Comparison of ENCODE assay signal across 18 mouse cellular contexts in genomic region chr6:78370357-78370756, GRCm38 (mm10). TPM values are rescaled to one million over a fixed set of nuclear protein-coding genes. Genes with fewer than 3 reads are reported as not detected.
"Had no signal": no experiment of that assay in that cellular context is flagged by ENCODE, and none has a peak within 500 bp of the region (broad histone marks: within the 10 kb centered on the region; RNA-seq: fewer than 3 reads in every experiment).

TSS of gene Reg3b (plus strand) at chr6:78370657.

- H3K9ac ChIP-seq: liver, embryonic 14.5 days; lung, embryonic 14.5 days; midbrain, embryonic 13.5 days; midbrain, embryonic 15.5 days; neural tube, embryonic 13.5 days had no signal

- DNase-seq: lung, adult 18-20 months; lung, embryonic 14.5 days; lung, postnatal 10 days; right cerebral cortex, postnatal 14 days; spleen, adult 18-20 months; thymus, adult 2 months; thymus, postnatal 25 days; thymus, postnatal 4 days had no signal

- H3K4me1 ChIP-seq: megakaryocyte, embryonic 14.5 days; midbrain, embryonic 13.5 days; midbrain, embryonic 15.5 days; neural tube, embryonic 13.5 days had no signal

- ATAC-seq: midbrain, embryonic 13.5 days; midbrain, embryonic 15.5 days had no signal

- H3K4me3 ChIP-seq: megakaryocyte, embryonic 14.5 days; midbrain, embryonic 13.5 days; midbrain, embryonic 15.5 days; neural tube, embryonic 13.5 days had no signal

- H3K36me3 ChIP-seq: midbrain, embryonic 13.5 days; midbrain, embryonic 15.5 days; neural tube, embryonic 13.5 days had no signal

- H3K4me2 ChIP-seq: lung, embryonic 14.5 days; midbrain, embryonic 11.5 days; midbrain, embryonic 13.5 days; midbrain, embryonic 15.5 days; neural tube, embryonic 13.5 days had no signal

- H3K27ac ChIP-seq: liver, embryonic 14.5 days; macrophage; midbrain, embryonic 13.5 days; midbrain, embryonic 15.5 days; neural tube, embryonic 13.5 days had no signal

- H3K27me3 ChIP-seq: megakaryocyte, embryonic 14.5 days; midbrain, embryonic 13.5 days; midbrain, embryonic 15.5 days; neural tube, embryonic 13.5 days had no signal

- H3K9me3 ChIP-seq: megakaryocyte, embryonic 14.5 days; midbrain, embryonic 13.5 days; midbrain, embryonic 15.5 days; neural tube, embryonic 13.5 days had no signal

RNA-seq across cellular contexts. Expression of gene Reg3b, which starts in this region (rescaled TPM):
- polyA plus RNA-seq: liver, embryonic 14.5 days; lung, embryonic 14.5 days; lung, embryonic 16.5 days; macrophage; midbrain, embryonic 11.5 days; midbrain, embryonic 13.5 days; midbrain, embryonic 15.5 days; neural tube, embryonic 11.5 days; stomach, embryonic 14.5 days had no signal
